In the genomic region with DNA sequence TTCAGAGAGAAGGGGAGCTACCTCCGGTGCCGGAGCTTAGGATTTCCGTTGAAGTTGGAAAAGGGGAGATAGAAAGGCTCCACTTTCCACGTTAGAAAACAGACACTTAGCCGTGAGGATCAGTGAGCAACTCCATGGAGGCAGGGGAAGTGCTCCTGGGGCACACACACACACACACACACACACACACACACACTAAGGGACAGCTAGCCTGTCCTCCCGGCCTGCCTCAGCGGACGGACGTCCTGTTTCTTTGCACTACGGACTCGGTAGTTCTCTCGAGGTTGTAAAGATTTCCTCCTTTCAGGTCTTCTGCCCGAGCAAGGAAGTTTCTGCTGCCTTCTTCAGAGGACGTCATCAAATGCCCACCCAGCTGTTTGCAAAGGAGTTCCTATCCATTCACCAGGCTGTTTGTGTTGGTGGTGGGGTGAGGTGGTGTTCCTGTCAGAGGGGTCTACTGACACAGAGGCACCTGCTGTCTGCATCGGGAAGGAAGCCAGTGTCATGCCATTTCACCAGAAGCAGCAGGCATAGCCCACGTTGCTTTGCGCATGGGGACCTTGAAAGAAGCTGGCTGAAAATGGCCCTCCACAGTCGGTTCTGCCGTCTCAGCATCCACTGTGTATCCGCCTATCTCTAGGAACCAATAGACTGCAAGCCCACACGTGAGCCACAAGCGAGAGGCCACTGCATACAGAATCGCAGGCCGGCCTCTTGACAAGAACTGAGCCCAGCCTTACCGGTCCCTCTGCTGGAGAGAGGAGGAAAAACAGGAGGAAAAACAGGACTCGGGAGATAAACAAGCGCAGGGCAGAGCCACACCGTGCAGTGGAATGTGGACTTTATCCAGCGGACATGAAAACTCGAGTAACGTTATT, we compare ENCODE assay signal across 8 mouse cellular contexts. TPM values are rescaled to one million over a fixed set of nuclear protein-coding genes. Genes with fewer than 3 reads are reported as not detected.
DNase-seq lines count a peak whose midpoint lies in the region; ATAC-seq lines count a peak whose summit lies in the region.

No protein-coding gene starts in this region.

- peak; percentile 91 for DNase-seq in NIH3T3 (ENCODE audit: low read depth)
- DNase-seq in cerebellum, adult 9-10 months: peak; percentile 86
- DNase-seq in hindbrain, embryonic 10.5 days (ENCODE audit: low spot score): peak; percentile 80
- peak; percentile 66 for DNase-seq in layer of hippocampus, adult 9-10 months (ENCODE audit: low spot score)
- DNase-seq in ovary, postnatal 14 days (ENCODE audit: low spot score): peak; percentile 68
- peak; percentile 29 to 55 for DNase-seq in thymus, postnatal 10 days (ENCODE audit: low spot score in 2 of 2)

- ATAC-seq in frontal cortex, adult (ENCODE audit: low TSS enrichment): peak; percentile 86
- peak; percentile 85 for ATAC-seq in lung, embryonic 16.5 days (ENCODE audit: low read depth)

- 0 out of 2 replicates have a peak overlapping the region, but pooled peaks have one; percentile 29 for H3K9ac ChIP-seq in lung, embryonic 16.5 days (ENCODE audit: low read length)

- 17% methylated on average over 31 of the region's 31 CpGs for WGBS in hindbrain, embryonic 10.5 days
- 8% methylated on average over 31 of the region's 31 CpGs for WGBS in lung, embryonic 16.5 days

- H3K4me3 ChIP-seq in hindbrain, embryonic 10.5 days: peak overlapping the region; percentile 35
- H3K4me3 ChIP-seq in lung, embryonic 16.5 days (ENCODE audit: low read length): peak overlapping the region; percentile 16; the same call in 1 of the 2 replicates

- H3K36me3 ChIP-seq in hindbrain, embryonic 10.5 days: no peaks in the 10 kb centered on the region
- no peaks in the 10 kb centered on the region for H3K36me3 ChIP-seq in lung, embryonic 16.5 days (ENCODE audit: control insufficient read depth, insufficient read depth, low read length)

- peaks cover 22% of the 10 kb centered on the region for H3K4me1 ChIP-seq in hindbrain, embryonic 10.5 days (replicated peaks)
- peaks cover 5% of the 10 kb centered on the region; the same call in 1 of the 2 replicates for H3K4me1 ChIP-seq in lung, embryonic 16.5 days (replicated peaks; ENCODE audit: control insufficient read depth, insufficient read depth, low read length)

- H3K27me3 ChIP-seq in hindbrain, embryonic 10.5 days (ENCODE audit: insufficient read depth, poor library complexity, severe bottlenecking): peaks cover 38% of the 10 kb centered on the region
- H3K27me3 ChIP-seq in lung, embryonic 16.5 days (ENCODE audit: control insufficient read depth, insufficient read depth, low read depth, low read length): peaks cover 4% of the 10 kb centered on the region; the same call in 1 of the 2 replicates

- peak overlapping the region; percentile 48 for H3K4me2 ChIP-seq in lung, embryonic 16.5 days (ENCODE audit: low read depth, low read length)

- H3K9me3 ChIP-seq in hindbrain, embryonic 10.5 days: no peaks in the 10 kb centered on the region
- H3K9me3 ChIP-seq in lung, embryonic 16.5 days (ENCODE audit: control insufficient read depth, low read length): no peaks in the 10 kb centered on the region

- H3K27ac ChIP-seq in hindbrain, embryonic 10.5 days: peak overlapping the region; percentile 66; the same call in 1 of the 2 replicates
- H3K27ac ChIP-seq in lung, embryonic 16.5 days (ENCODE audit: low read length): peak overlapping the region; percentile 60

RNA-seq across cellular contexts. Expression of gene Marc2, which starts 5.7 kb away (rescaled TPM):
- polyA plus RNA-seq in hindbrain, embryonic 10.5 days (2016; fragmentation: Nextera tagmentation; extraction: Ambion mirVana): 85.9 and 87.8 TPM in 2 replicates
- polyA plus RNA-seq in lung, embryonic 16.5 days (2015; fragmentation: Nextera tagmentation; extraction: Ambion mirVana): 154 and 166 TPM in 2 replicates

RNA-seq across cellular contexts. Expression of gene C130074G19Rik, which starts 31.0 kb away (rescaled TPM):
- polyA plus RNA-seq in hindbrain, embryonic 10.5 days (2016; fragmentation: Nextera tagmentation; extraction: Ambion mirVana): 0.64 and 0.72 TPM in 2 replicates
- polyA plus RNA-seq in lung, embryonic 16.5 days (2015; fragmentation: Nextera tagmentation; extraction: Ambion mirVana): 2.6 and 3.0 TPM in 2 replicates

RNA-seq across cellular contexts. Expression of gene Marc1, which starts 40.9 kb away (rescaled TPM):
- 0.12 TPM in 1 of 2 replicates, not detected in the other for polyA plus RNA-seq in hindbrain, embryonic 10.5 days (2016; fragmentation: Nextera tagmentation; extraction: Ambion mirVana)
- 0.15 and 0.79 TPM in 2 replicates for polyA plus RNA-seq in lung, embryonic 16.5 days (2015; fragmentation: Nextera tagmentation; extraction: Ambion mirVana)

Comparison
In these comparisons a context has a peak if more than half of its experiments do, and no peak if none do; other contexts are left out.
1. Peak in every context shown above with its lines: DNase-seq, ATAC-seq, H3K4me3 ChIP-seq and H3K27ac ChIP-seq.